Mouse (Mus musculus) c-Kit-positive CD71-negative TER-119-negative erythroid progenitor cells, embryonic 14.5 days (primary cell): ENCODE data around the gene Gimap1.
A peak's percentile ranks its signal among the peaks of the same experiment; 100 is the strongest.

ENCODE experiments used
- DNase-seq: peaks from one replicate; pipeline ENCODE4 v3.0.0-alpha.2; 2013; ENCODE audit warnings: low read depth

The Gimap1 gene

GRCm38 (mm10) chr6:48740501-48741169 lies 1.8 kb downstream of the Gimap1 start:
- no peak for DNase-seq

DNA sequence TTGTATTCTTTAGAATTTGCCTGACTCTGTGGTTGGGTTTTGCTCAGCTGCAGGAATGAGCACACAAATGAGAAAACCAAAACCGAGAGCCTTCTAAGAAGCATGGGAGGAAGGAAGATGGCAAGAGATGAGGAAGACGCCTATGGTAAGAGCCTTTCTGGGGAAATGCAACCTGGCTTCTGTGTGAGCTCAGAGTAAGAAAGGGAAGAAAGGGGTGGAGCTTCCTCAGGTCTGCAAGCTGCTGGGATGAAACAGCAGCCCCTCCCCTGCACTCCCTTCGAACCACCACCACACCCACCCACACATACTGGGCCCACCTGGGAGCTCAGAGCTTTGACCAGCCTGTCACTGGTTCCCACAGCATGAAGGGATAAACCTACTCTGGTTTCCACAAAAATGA lies 2.4 kb downstream of the Gimap1 start:
- no peak for DNase-seq

- no peak for DNase-seq
These were observed 2.9 kb downstream of the Gimap1 start for GRCm38 (mm10) chr6:48741711-48742206.

GRCm38 (mm10) chr6:48742422-48743351 lies 3.8 kb downstream of the Gimap1 start:
- no peak for DNase-seq

GRCm38 (mm10) chr6:48745490-48745889 lies 6.6 kb downstream of the Gimap1 start:
- DNase-seq = no peak

GRCm38 (mm10) chr6:48745959-48746889 lies 7.4 kb downstream of the Gimap1 start, which contains the start of gene Gimap5:
Gene Gimap5 (plus strand): TSS chr6:48746197.
- peak; percentile 40 for DNase-seq

- DNase-seq = no peak
These were observed 8.5 kb downstream of the Gimap1 start for GRCm38 (mm10) chr6:48747091-48747966.

- no peak for DNase-seq
These were observed 24.9 kb downstream of the Gimap1 start for GRCm38 (mm10) chr6:48763567-48764270.

GRCm38 (mm10) chr6:48764496-48764895 lies 25.6 kb downstream of the Gimap1 start:
- DNase-seq = no peak

DNA sequence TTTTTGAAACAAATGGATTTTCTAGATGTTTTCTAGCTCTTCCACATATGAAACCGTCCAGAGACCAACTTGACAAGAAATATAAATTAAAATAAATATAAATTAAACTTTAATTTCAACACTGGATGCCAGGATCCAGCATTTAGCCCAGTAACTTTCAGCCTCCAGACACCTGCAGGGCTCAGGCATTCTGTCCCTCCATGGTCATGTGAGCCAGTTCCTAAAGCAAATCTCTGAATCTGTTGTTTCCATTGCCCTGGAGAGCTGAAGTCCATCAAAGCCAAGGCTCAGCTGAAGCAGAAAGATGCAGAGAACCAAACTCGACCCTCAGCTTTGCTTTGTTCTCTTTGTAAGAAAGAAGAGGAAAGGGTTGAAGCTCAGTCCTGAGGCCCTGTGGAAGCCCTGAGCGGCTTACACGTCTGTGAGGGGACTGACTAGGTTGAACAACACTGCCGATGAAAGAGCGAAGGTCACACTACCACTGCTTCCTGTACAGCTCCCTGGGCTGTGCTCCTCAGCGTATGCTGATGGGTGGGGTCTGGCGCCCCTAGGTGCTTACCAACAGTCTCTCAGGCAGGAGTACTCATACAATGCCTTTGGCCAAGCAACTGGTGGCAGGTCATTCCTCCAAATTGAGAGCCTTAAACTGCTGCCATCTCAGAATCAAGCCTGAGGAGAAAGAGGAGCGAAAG lies 29.5 kb downstream of the Gimap1 start:
- no peak for DNase-seq

DNA sequence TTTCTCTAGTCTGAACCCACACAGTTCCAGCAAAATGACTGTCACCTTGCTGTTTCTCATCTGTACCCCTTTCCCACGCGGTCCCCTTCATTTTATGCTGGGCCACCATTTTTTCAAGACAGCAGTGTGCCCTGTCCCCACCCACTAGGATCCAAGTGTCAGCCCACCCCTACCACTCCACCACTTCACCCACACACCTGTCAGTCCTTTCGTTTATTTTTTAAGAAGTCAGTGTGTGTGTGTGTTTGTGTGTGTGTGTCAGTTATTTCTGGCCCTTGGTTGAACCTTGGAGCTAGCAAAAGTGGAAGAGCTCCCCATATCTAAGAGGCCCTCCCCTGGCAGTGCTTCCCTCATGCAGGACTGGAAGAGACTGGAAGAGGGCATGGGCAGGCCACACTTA lies 30.1 kb downstream of the Gimap1 start:
- no peak for DNase-seq

DNA sequence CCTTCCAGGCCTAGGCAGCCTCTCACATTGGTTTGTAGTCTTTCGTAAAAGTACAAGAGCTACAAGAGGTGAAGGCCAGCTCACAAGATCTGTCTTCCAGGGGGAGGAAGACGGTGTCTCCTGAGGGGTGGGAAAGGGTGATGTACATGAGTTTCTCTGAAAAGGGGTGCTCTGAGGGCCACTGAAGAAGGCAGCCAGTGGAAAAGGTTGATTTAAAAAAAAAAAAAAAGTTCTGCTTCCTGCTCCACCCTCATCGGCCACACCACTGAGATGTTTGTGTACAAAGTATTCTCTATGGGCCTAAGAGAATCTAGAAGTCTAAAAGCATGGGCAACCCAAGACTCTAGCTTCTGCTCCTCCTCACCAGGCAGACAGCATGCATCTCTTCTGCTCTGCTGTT lies 31.8 kb downstream of the Gimap1 start, which contains the start of gene Gimap3:
Gene Gimap3, minus strand, starts transcription at position 156 of the 400 bp plus-strand sequence.
- no peak for DNase-seq

DNA sequence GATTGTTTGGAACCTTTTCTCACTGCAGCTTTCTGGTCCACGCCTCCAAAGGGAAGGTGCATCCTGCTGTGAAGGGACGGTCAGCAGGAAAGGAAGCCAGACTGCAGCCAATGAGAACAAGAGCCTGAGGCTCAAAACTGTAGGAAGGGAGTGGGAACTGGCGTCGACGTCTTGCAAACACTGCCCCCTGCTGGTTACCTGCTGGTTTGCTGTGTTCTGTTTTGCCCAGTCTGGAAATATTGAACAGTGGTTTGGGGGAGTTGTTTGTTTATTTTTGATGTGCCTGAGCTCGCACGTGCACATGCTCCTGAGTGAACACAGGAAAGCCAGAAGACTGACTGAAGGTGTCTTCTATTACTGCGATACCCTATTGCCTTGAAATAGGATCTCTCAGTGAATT lies 33.2 kb downstream of the Gimap1 start:
- peak; percentile 57 for DNase-seq

DNA sequence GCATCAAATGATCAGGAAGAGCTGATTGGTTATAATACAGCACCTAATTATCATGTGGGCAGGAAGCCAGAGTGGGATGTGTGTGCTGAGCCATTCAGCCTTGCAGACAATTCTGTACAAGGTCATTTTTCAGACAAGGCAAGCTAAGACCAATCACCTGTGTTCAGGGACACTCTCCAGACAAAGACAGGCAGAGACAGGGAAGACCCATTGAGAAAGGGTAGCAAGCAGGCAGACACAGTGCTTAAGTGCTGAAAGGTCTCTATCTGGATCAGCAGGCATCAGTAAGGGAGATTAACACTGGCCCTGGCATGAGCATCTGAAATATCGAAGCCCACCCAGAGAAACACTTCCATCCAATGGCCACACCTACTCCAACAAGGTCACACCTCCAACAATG lies 45.6 kb downstream of the Gimap1 start:
- DNase-seq = no peak

DNA sequence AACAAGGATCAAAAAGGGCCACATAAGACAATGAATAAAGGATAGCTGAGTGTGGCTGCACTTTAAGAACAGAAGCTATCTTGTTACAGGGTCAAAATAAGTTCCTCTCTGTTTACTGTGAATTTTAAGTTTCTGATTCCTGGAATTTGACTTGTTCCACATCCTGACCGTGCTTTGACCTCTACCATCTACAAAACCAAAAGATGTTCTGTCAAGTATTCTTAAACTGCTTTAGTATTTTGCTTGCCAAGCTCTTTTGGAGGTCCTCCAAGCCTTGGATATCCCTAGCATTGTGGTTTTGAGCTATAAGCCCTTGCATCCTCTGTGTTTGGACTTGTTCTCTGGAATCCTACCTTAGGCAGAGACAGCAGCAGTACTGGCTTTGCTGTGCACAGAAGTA lies 46.3 kb downstream of the Gimap1 start:
- DNase-seq = no peak

GRCm38 (mm10) chr6:48785601-48786000 lies 46.7 kb downstream of the Gimap1 start:
- DNase-seq = no peak

DNA sequence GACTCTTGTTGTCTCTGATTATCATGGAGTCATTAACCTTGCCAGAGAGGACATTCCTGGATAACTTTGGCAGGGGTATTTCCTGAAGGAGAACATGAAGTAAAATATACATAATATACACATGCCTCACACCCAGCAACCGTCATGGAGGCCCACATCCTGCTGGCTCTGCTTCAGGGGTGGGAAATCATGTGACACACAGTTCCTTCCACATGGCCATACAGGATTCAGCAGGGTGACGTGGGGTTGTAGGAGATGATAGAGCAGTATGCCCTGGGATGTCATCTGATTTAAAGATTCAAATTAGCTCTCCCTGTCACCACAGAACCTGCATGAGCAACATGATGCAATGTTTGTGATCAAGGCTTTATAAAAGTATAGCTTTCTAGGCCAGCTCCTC lies 49.0 kb downstream of the Gimap1 start:
- DNase-seq = no peak
